Mouse (Mus musculus) lung, embryonic 16.5 days (tissue): ENCODE measurements at regions not wholly inside any gene's neighbourhood (a gene's known extent, or its start where the extent isn't known, plus 50 kb on each side); places are given as distances from the start of the nearest gene placed in this dataset.

ENCODE experiments used
- ATAC-seq: fragments of 200-750 bp; cut with Nextera tagmentation; 2 replicates; pipeline ENCODE4 v1.8.0; 2017; ENCODE audit warnings: low read depth, mild to moderate bottlenecking, moderate library complexity
- H3K27ac ChIP-seq: fragments of 300-500 bp; sonication (generic); 2 replicates; pipeline ENCODE4 v1.5.1; 2014; ENCODE audit warnings: mild to moderate bottlenecking, control low read depth, low read length
- H3K27me3 ChIP-seq: fragments of 300-500 bp; sonication (generic); 2 replicates; pipeline ENCODE4 v1.6.1; 2014; ENCODE audit warnings: low read depth, low read length, mixed read lengths; ENCODE audit not compliant: control insufficient read depth, insufficient read depth
- H3K36me3 ChIP-seq: fragments of 300-500 bp; sonication (generic); 2 replicates; pipeline ENCODE4 v1.6.1; 2014; ENCODE audit warnings: low read length; ENCODE audit not compliant: control insufficient read depth, insufficient read depth
- H3K4me1 ChIP-seq: fragments of 300-500 bp; sonication (generic); replicated peaks from 2 replicates; pipeline ENCODE4 v1.6.1; 2014; ENCODE audit warnings: low read length, mixed read lengths; ENCODE audit not compliant: control insufficient read depth, insufficient read depth
- H3K4me2 ChIP-seq: fragments of 300-500 bp; sonication (generic); 2 replicates; pipeline ENCODE4 v1.6.1; 2014; ENCODE audit warnings: low read depth, low read length, control low read depth
- H3K4me3 ChIP-seq: fragments of 300-500 bp; sonication (generic); 2 replicates; pipeline ENCODE4 v1.5.1; 2014; ENCODE audit warnings: mild to moderate bottlenecking, low read length, control low read depth
- H3K9ac ChIP-seq: fragments of 300-500 bp; sonication (generic); 2 replicates; pipeline ENCODE4 v1.6.1; 2014; ENCODE audit warnings: low read length, control low read depth
- H3K9me3 ChIP-seq: fragments of 300-500 bp; sonication (generic); 2 replicates; pipeline ENCODE4 v1.6.1; 2016; ENCODE audit warnings: low read length; ENCODE audit not compliant: control insufficient read depth
- WGBS: fragments of 180-500 bp; shearing (Covaris S2); extraction: QIAGEN DNeasy Blood & Tissue Kit; methylation state at CpG from one replicate; pipeline ENCODE4 v1.1.7; 2014; 5-methylcytosine and 5-hydroxymethylcytosine counted together

- H3K36me3 ChIP-seq, result no peaks in the 10 kb centered on the region
- no peaks in the 10 kb centered on the region for H3K4me1 ChIP-seq
- H3K27ac ChIP-seq, result no peak overlapping the region
- no peak overlapping the region for H3K4me3 ChIP-seq
- no peaks in the 10 kb centered on the region for H3K27me3 ChIP-seq
- no peak overlapping the region for H3K9ac ChIP-seq
- WGBS, result 77% methylated on average over 5 of the region's 5 CpGs
- H3K9me3 ChIP-seq, result no peaks in the 10 kb centered on the region; the same call in 1 of the 2 replicates
- ATAC-seq, result no peak
- H3K4me2 ChIP-seq, result no peak overlapping the region
Measured at GRCm38 (mm10) chr13:29092166-29092565, 138.7 kb upstream of the Sox4 start.

- no peak overlapping the region for H3K9ac ChIP-seq
- H3K9me3 ChIP-seq, result no peaks in the 10 kb centered on the region; the same call in 1 of the 2 replicates
- H3K4me1 ChIP-seq, result no peaks in the 10 kb centered on the region
- WGBS, result 77% methylated on average over 5 of the region's 5 CpGs
- no peak overlapping the region for H3K4me2 ChIP-seq
- no peak for ATAC-seq
- H3K27me3 ChIP-seq, result no peaks in the 10 kb centered on the region
- no peaks in the 10 kb centered on the region for H3K36me3 ChIP-seq
- no peak overlapping the region for H3K4me3 ChIP-seq
- no peak overlapping the region for H3K27ac ChIP-seq
Measured at GRCm38 (mm10) chr13:29086854-29087253, 133.3 kb upstream of the Sox4 start.

GRCm38 (mm10) chr13:29081064-29081463 is 127.6 kb upstream of the Sox4 start:
- no peaks in the 10 kb centered on the region for H3K27me3 ChIP-seq
- no peak for ATAC-seq

GRCm38 (mm10) chr13:29079841-29080240 is 126.3 kb upstream of the Sox4 start:
- Histone ChIP-seq H3K36me3 (no peaks in the 10 kb centered on the region), H3K4me2 (no peak overlapping the region), H3K9ac (no peak overlapping the region), H3K27ac (no peak overlapping the region), H3K4me3 (no peak overlapping the region), H3K27me3 (no peaks in the 10 kb centered on the region), H3K9me3 (no peaks in the 10 kb centered on the region), H3K4me1 (no peaks in the 10 kb centered on the region)
- 94% methylated on average over 10 of the region's 10 CpGs for WGBS
- no peak for ATAC-seq

More at GRCm38 (mm10) chr13:29081064-29081463, 127.6 kb upstream of the Sox4 start:
- H3K9ac ChIP-seq, result no peak overlapping the region
- H3K4me3 ChIP-seq, result no peak overlapping the region
- no peaks in the 10 kb centered on the region for H3K36me3 ChIP-seq
- H3K27ac ChIP-seq, result no peak overlapping the region
- WGBS, result 23% methylated on average over 2 of the region's 2 CpGs
- no peak overlapping the region for H3K4me2 ChIP-seq
- no peaks in the 10 kb centered on the region for H3K9me3 ChIP-seq
- no peaks in the 10 kb centered on the region for H3K4me1 ChIP-seq

GRCm38 (mm10) chr13:29073630-29074029 is 120.1 kb upstream of the Sox4 start:
- Histone ChIP-seq H3K36me3 (no peaks in the 10 kb centered on the region), H3K9ac (no peak overlapping the region), H3K4me1 (no peaks in the 10 kb centered on the region), H3K9me3 (no peaks in the 10 kb centered on the region), H3K4me2 (no peak overlapping the region), H3K4me3 (no peak overlapping the region), H3K27me3 (no peaks in the 10 kb centered on the region), H3K27ac (no peak overlapping the region)
- WGBS, result 90% methylated on average over 2 of the region's 2 CpGs
- ATAC-seq, result no peak

GRCm38 (mm10) chr13:29063924-29064323 is 110.4 kb upstream of the Sox4 start:
- Histone ChIP-seq H3K27ac (no peak overlapping the region), H3K9me3 (0 out of 2 replicates have a peak, but pooled peaks cover 2% of the 10 kb centered on the region), H3K4me3 (no peak overlapping the region), H3K27me3 (no peaks in the 10 kb centered on the region), H3K4me2 (no peak overlapping the region), H3K9ac (no peak overlapping the region), H3K4me1 (peaks cover 3% of the 10 kb centered on the region), H3K36me3 (no peaks in the 10 kb centered on the region)
- ATAC-seq, result no peak
- 51% methylated on average over 5 of the region's 5 CpGs for WGBS

- WGBS, result 15% methylated on average over 5 of the region's 5 CpGs
- no peak for ATAC-seq
- no peak overlapping the region; the same call in 1 of the 2 replicates for H3K4me3 ChIP-seq
- no peak overlapping the region for H3K9ac ChIP-seq
- 0 out of 2 replicates have a peak overlapping the region, but pooled peaks have one; percentile 16 for H3K27ac ChIP-seq
- no peaks in the 10 kb centered on the region for H3K36me3 ChIP-seq
- H3K4me2 ChIP-seq, result peak overlapping the region; percentile 26; the same call in 1 of the 2 replicates
- 0 out of 2 replicates have a peak, but pooled peaks cover 2% of the 10 kb centered on the region for H3K9me3 ChIP-seq
- peaks cover 12% of the 10 kb centered on the region for H3K4me1 ChIP-seq
- H3K27me3 ChIP-seq, result no peaks in the 10 kb centered on the region
Measured at GRCm38 (mm10) chr13:29058685-29059084, 105.2 kb upstream of the Sox4 start.

- no peaks in the 10 kb centered on the region for H3K27me3 ChIP-seq
- H3K9ac ChIP-seq, result no peak overlapping the region
- no peaks in the 10 kb centered on the region for H3K36me3 ChIP-seq
- no peak overlapping the region for H3K4me2 ChIP-seq
- no peaks in the 10 kb centered on the region for H3K9me3 ChIP-seq
- peak overlapping the region; percentile 49; the same call in 1 of the 2 replicates for H3K27ac ChIP-seq
- H3K4me3 ChIP-seq, result no peak overlapping the region
- peaks cover 5% of the 10 kb centered on the region; the same call in 1 of the 2 replicates for H3K4me1 ChIP-seq
- 25% methylated on average over 4 of the region's 4 CpGs for WGBS
- ATAC-seq, result no peak
Measured at GRCm38 (mm10) chr13:29049730-29050129, 96.2 kb upstream of the Sox4 start.

- Histone ChIP-seq H3K4me2 (no peak overlapping the region), H3K4me3 (no peak overlapping the region), H3K4me1 (peaks cover 5% of the 10 kb centered on the region; the same call in 1 of the 2 replicates), H3K9me3 (no peaks in the 10 kb centered on the region), H3K9ac (no peak overlapping the region), H3K27me3 (no peaks in the 10 kb centered on the region), H3K36me3 (no peaks in the 10 kb centered on the region), H3K27ac (peak overlapping the region; percentile 42; the same call in 1 of the 2 replicates)
- ATAC-seq, result peak; percentile 43; the same call in 1 of the 2 replicates
- 32% methylated on average over 7 of the region's 7 CpGs for WGBS
Measured at GRCm38 (mm10) chr13:29048990-29049576, 95.6 kb upstream of the Sox4 start.
